Mouse (Mus musculus): ENCODE results near the gene Fdx1.

Gene Fdx1

DNA sequence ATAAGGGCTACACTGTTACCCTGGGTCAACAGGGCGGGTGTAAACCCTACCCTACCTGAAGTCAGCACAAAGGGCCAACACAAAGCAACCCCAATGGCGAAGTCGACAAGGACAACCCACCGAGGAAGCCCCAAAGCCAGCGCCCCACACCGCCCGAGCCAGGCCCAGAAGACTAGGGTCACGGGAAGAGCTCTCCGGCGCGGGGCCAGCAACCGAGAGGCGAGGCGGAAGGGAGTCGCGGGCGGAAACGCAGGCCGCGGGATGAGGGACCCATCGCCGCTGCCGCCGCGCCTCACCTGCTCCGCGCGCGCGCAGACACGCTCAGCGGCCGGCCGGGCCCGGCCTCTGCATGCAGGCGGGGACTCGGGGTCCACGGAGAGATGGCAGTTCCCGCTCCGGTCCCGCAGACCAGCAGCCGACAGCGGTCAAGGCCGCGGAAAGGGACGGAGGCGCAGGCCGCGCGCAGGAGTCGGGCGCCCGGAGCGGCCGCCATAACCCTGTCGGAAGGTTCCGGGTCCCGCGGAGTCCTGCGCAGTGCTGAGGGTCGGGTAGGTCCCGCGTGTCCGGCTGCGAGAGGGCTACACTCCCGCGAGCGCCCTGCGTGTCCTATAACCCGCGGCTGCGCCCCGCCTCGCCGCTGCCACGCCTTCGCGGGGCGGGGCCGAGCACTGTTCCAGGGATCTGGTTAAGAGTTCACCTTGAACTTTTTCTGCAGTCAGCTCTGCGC lies at the start of gene Fdx1:
Fdx1 (minus strand) TSS at position 582 of the 727 bp plus-strand sequence.
- DNase-seq, result peak; percentile 85

- no peak for DNase-seq
These were observed 49.6 kb upstream of the Fdx1 start for GRCm38 (mm10) chr9:52012781-52013436.

- DNase-seq, result no peak
These were observed 49.0 kb upstream of the Fdx1 start for GRCm38 (mm10) chr9:52012311-52012710.

DNA sequence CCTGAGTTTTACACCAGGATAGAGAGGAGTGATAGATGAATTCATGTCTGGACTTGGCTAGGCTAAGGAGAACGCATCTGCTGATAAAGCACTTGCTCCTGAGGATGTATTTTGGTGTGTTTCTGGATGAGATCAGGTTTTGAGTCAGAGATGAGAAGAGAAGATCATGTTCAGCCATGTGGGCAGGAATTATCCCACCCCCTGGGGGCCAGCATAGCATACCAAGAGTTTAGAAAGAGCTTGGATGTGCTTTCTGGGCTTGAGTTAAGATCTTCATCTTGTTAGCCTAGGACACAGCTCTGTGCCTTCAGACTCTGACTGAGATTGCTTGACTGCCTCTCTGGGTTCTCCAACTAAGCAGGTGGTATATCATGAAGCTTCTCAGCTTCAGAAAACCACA lies 45.2 kb upstream of the Fdx1 start:
- no peak for DNase-seq

- DNase-seq, result no peak
These were observed 44.0 kb upstream of the Fdx1 start for GRCm38 (mm10) chr9:52007341-52007740.

GRCm38 (mm10) chr9:52003501-52003900 lies 40.1 kb upstream of the Fdx1 start:
- DNase-seq, result no peak

DNA sequence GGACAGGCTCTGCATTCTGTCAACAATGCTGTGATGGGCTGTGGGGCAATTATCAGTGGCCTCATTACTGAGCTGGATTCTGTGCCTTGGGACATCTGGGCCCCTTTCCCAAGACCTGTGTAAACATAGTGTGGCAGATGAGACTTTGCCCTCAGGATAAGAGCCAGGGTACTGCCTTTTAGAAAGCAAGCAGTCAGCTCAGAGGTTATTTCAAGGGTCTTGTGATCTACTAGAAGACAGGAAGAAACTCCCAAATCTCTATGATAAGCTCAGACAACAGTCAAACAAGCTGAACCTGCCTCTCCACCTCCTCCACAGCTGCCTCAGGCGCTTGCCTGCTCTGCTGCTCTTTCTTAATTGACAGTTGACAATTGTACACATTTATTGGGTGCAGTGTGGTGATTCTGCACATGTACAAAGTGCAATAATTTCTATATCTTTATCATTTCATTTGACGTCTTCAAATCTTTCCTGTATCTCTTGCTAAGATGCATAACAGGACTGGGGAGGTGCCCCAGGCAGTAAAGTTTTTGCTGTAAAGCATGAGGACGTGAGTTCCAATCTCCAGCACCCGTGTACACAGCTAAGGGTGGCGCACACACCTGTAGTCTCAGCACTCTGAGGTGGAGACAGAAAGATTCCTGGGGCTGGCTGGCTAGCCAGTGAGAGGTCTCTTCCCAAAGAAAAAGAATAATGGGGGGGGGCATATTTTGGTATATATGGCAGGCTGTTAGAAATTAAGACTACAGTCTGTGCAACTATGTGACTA lies 32.2 kb upstream of the Fdx1 start:
- no peak for DNase-seq

DNA sequence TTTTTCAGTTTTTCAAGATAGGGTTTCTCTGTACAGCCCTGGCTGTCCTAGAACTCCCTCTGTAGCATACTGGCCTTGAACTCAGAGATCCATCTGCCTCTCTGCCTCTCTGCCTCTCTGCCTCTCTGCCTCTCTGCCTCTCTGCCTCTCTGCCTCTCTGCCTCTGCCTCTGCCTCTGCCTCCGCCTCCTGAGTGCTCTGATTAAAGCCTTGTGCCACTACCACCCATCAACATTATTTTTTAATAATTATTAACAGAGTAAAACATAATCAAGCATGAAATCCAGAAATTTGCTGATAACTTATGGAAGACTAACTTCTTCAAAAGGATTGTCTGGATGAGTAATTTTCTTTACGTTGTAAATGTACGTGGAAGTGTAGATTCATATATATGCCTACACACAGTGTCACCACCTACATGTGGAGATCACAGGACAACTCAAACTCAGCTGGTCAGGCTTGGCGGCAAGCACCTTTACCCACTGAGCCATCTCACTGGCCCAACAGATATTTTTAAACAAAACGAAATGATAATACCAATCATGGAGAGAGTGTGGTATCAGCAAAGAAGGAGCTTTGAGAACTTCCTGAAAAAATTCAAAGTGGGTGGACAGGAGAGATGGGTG lies 31.4 kb upstream of the Fdx1 start:
- no peak for DNase-seq

DNA sequence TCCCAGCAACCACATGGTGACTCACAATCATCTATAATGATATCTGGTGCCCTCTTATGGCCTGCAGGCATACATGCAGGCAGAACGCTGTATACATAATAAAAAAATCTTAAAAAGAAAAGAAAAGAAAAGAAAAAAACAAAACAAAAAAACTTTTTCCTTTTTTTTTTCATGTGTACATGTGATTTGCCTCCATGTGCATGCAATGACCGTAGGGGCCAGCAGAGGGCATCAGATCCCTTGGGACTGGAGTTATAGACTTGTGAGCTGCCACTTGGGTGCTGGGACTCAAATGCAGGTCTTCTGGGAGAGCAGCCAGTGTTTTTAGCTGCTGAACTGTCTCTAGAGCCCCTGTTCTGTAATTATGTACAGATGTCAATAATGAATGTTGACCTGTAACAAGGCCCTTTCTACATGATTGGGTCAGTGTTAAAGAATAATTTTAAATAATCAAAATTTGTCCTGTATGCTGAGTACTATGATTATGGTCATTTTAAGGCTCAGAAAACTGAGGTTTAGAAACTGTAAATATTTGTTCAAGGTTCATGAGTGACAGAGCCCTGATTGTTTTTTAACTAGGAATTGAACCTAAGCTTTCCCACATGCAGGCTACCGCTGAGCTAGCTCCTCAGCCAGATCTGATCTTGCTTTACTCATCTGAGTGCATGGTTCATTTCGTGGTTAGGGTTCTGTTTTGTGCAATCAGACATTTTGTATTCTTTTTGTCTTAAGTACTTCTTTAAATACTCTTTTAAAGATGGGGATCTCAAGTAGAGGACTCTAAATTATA lies 30.3 kb upstream of the Fdx1 start:
- DNase-seq, result peak; percentile 42

- DNase-seq, result peak; percentile 5
These were observed 28.0 kb upstream of the Fdx1 start for GRCm38 (mm10) chr9:51991241-51991876.

DNA sequence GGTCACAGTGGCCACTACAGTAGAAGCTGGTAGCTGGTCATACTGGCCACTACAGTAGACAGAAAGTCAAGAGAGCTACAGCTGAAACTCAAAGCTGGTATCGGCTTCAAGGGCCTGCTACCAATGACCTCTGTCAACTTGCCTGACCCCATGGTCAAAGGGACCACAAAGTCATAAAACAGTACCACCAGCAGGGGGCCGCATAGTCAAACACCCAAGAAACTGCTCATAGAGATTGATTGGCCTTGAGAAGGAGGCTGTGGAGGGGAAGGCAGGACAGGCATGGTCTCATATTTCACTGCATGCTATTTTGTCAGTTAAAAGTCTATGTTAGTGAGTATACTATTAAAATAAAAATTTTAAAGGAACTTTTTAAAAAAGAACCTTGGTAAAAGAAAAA lies 27.5 kb upstream of the Fdx1 start:
- peak; percentile 79 for DNase-seq

GRCm38 (mm10) chr9:51985493-51986099 lies 22.2 kb upstream of the Fdx1 start:
- DNase-seq, result peak; percentile 7

DNA sequence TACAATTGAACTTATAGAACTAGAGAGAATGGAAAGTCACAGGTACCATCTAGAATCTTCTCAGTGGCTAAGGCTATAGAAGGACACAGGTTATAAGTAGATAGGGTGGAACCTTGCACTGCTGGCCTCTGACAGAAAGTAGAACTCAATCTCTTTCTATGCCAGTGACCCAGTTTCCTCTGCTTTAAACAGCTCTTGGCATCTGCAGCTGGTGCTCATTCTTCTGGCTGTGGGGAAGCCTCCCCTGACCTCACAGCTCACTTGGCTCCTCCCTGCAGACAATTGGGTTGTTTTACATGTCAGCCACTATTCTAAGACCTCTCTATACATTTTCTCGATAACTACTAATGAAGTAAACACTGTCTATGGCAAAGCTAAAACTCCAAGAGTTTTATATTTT lies 17.8 kb upstream of the Fdx1 start:
- no peak for DNase-seq

DNA sequence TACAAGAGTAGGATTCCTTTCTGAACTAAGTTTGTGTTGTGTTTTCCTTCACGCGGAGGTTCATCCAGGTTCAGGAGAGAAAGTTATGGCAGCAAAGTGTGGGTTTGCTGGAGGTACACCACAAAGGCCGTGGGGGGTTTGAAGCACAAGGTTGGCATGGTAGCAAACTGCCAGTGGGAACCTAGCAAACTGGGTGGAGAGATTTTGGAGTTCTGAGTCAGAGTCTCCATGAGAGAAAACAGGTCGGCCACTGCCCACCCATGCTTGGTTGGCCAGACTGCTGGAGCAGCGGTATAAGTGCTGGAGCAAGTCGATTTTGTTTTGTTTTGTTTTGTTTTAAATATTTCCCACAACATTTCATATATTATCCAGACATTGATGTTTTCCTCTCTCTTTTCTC lies 15.9 kb upstream of the Fdx1 start:
- DNase-seq, result no peak

DNA sequence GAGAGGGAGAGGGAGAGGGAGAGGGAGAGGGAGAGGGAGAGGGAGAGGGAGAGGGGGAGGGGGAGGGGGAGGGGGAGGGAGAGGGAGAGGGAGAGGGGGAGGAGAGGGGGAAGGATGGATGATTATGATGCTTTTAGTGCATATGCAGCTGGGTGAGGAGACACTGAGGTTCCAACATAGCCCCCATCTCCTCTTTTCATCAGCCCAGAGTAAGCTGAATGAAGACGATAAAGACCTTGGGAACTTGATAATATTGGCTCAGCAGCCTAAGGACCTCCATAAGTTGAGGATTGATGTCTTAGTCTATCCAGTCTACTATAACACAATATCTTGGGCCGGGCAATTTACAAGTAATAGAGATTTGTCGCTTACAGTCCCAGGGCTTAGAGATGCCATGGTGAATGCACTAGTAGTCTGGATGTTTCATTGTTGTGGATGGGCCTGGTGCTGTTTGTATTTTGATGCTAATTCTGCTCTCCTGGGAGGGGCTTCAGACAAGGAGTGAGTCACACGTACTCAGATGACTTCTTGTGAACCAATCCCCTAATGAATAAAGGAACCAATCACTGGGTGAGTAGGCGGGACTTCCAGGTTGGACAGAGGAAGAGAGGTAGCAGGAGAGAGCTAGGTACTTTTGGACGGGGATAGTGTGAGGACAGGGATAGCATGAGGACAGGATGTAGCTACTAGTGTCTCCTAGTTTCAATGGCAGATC lies 15.3 kb upstream of the Fdx1 start:
- no peak for DNase-seq

- peak; percentile 88 for DNase-seq
These were observed 14.2 kb upstream of the Fdx1 start for GRCm38 (mm10) chr9:51977439-51978000.

GRCm38 (mm10) chr9:51974871-51975270 lies 11.5 kb upstream of the Fdx1 start:
- no peak for DNase-seq

DNA sequence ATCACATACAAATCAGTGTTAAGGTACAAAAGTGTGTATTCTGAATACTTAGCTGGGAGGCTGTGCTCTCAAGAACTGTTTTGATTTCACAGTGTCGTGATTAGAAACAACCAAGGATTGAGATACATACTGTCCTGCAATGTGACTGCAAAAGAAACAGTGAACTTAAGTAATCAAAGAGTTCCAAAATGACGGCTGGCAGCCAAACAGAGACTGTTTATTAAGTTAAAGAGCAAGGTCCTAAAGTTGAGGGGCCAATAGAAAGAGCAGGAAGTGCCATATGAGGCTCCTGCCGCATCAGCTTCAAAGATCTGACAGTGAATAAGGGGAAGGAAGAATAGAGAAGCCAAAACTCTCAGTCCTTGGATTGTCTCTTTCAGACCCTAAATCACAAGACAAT lies 10.5 kb upstream of the Fdx1 start:
- no peak for DNase-seq

- DNase-seq, result no peak
These were observed 3.0 kb upstream of the Fdx1 start for GRCm38 (mm10) chr9:51966373-51966772.

DNA sequence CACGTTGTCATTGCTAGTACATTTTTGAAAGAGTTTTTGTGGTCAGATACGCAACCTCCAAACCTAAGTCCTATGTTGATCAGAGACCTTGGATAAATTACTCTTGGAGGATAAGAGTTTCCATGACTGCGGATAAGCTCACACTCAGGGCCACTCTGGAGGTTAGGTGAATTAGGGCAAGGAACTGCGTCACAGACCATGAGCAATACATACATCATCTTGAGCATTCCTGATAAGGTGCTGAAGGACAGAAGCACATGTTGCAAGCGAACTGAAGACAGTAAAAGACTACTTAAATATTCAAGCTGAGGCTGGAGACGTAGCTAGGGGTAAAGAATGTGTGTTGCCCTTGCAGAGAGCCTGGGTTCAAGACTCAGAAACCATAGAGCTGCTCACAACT lies 754 bp upstream of the Fdx1 start:
- DNase-seq, result no peak

All from lung, postnatal 14 days (tissue).